Mouse (Mus musculus): Measurements from ENCODE around the gene Lrig1. TPM values are rescaled to one million over a fixed set of nuclear protein-coding genes. Genes with fewer than 3 reads are reported as not detected.

Lrig1 gene
- polyA plus RNA-seq, 1 experiment from 2014 or later, result 17.2 TPM

- Histone ChIP-seq H3K36me3 (replicated peaks; ENCODE audit: control insufficient read depth, insufficient read depth, low read depth, low read length) (no peaks in the 10 kb centered on the region), H3K9me3 (replicated peaks; ENCODE audit: control insufficient read depth, low read length) (no peaks in the 10 kb centered on the region), H3K4me2 (ENCODE audit: low read depth, low read length) (no peak overlapping the region), H3K4me3 (ENCODE audit: low read depth, low read length) (no peak overlapping the region), H3K27ac (replicated peaks; ENCODE audit: low read depth, low read length) (no peak overlapping the region), H3K27me3 (ENCODE audit: control insufficient read depth, insufficient read depth, low read length) (no peaks in the 10 kb centered on the region), H3K9ac (replicated peaks; ENCODE audit: low read length) (no peak overlapping the region), H3K4me1 (ENCODE audit: control insufficient read depth, insufficient read depth, low read length) (no peaks in the 10 kb centered on the region)
- no peak for ATAC-seq (replicated peaks; ENCODE audit: insufficient number of reproducible peaks, low FRiP score, low TSS enrichment, low read depth)
- DNase-seq (ENCODE audit: low spot score), result no peak
- 87% methylated on average over 4 of the region's 4 CpGs for WGBS
Measured at GRCm38 (mm10) chr6:94584976-94585375, 115.0 kb downstream of the Lrig1 start.

GRCm38 (mm10) chr6:94584147-94584695, 115.7 kb downstream of the Lrig1 start:
- no peak overlapping the region for H3K4me3 ChIP-seq (ENCODE audit: low read depth, low read length)
- 90% methylated on average over 9 of the region's 9 CpGs for whole genome bisulfite sequencing
- no peak for ATAC-seq (replicated peaks; ENCODE audit: insufficient number of reproducible peaks, low FRiP score, low TSS enrichment, low read depth)
- H3K9me3 ChIP-seq (replicated peaks; ENCODE audit: control insufficient read depth, low read length), result no peaks in the 10 kb centered on the region
- no peaks in the 10 kb centered on the region for H3K36me3 ChIP-seq (replicated peaks; ENCODE audit: control insufficient read depth, insufficient read depth, low read depth, low read length)
- no peaks in the 10 kb centered on the region for H3K27me3 ChIP-seq (ENCODE audit: control insufficient read depth, insufficient read depth, low read length)
- H3K4me2 ChIP-seq (ENCODE audit: low read depth, low read length), result no peak overlapping the region
- H3K4me1 ChIP-seq (ENCODE audit: control insufficient read depth, insufficient read depth, low read length), result no peaks in the 10 kb centered on the region
- no peak overlapping the region for H3K27ac ChIP-seq (replicated peaks; ENCODE audit: low read depth, low read length)
- no peak for DNase-seq (ENCODE audit: low spot score)
- no peak overlapping the region for H3K9ac ChIP-seq (replicated peaks; ENCODE audit: low read length)

- no peak overlapping the region for H3K4me2 ChIP-seq (ENCODE audit: low read depth, low read length)
- no peak overlapping the region for H3K27ac ChIP-seq (replicated peaks; ENCODE audit: low read depth, low read length)
- WGBS, result 86% methylated on average over 9 of the region's 9 CpGs
- no peaks in the 10 kb centered on the region for H3K4me1 ChIP-seq (ENCODE audit: control insufficient read depth, insufficient read depth, low read length)
- ATAC-seq (replicated peaks; ENCODE audit: insufficient number of reproducible peaks, low FRiP score, low TSS enrichment, low read depth) (no peak), DNase-seq (ENCODE audit: low spot score) (no peak)
- H3K4me3 ChIP-seq (ENCODE audit: low read depth, low read length), result no peak overlapping the region
- no peak overlapping the region for H3K9ac ChIP-seq (replicated peaks; ENCODE audit: low read length)
- H3K27me3 ChIP-seq (ENCODE audit: control insufficient read depth, insufficient read depth, low read length), result no peaks in the 10 kb centered on the region
- no peaks in the 10 kb centered on the region for H3K36me3 ChIP-seq (replicated peaks; ENCODE audit: control insufficient read depth, insufficient read depth, low read depth, low read length)
- H3K9me3 ChIP-seq (replicated peaks; ENCODE audit: control insufficient read depth, low read length), result no peaks in the 10 kb centered on the region
Measured at GRCm38 (mm10) chr6:94582055-94582454, 117.9 kb downstream of the Lrig1 start.

- no peaks in the 10 kb centered on the region for H3K4me1 ChIP-seq (ENCODE audit: control insufficient read depth, insufficient read depth, low read length)
- H3K9ac ChIP-seq (replicated peaks; ENCODE audit: low read length), result no peak overlapping the region
- H3K9me3 ChIP-seq (replicated peaks; ENCODE audit: control insufficient read depth, low read length), result no peaks in the 10 kb centered on the region
- H3K27me3 ChIP-seq (ENCODE audit: control insufficient read depth, insufficient read depth, low read length), result no peaks in the 10 kb centered on the region
- DNase-seq (ENCODE audit: low spot score) (peak; percentile 47), ATAC-seq (replicated peaks; ENCODE audit: insufficient number of reproducible peaks, low FRiP score, low TSS enrichment, low read depth) (peak; percentile 84)
- H3K36me3 ChIP-seq (replicated peaks; ENCODE audit: control insufficient read depth, insufficient read depth, low read depth, low read length), result no peaks in the 10 kb centered on the region
- 42% methylated on average over 8 of the region's 8 CpGs for WGBS
- H3K4me2 ChIP-seq (ENCODE audit: low read depth, low read length), result no peak overlapping the region
- no peak overlapping the region for H3K27ac ChIP-seq (replicated peaks; ENCODE audit: low read depth, low read length)
- no peak overlapping the region for H3K4me3 ChIP-seq (ENCODE audit: low read depth, low read length)
Measured at GRCm38 (mm10) chr6:94577991-94578390, 122.0 kb downstream of the Lrig1 start.

- Histone ChIP-seq H3K9me3 (replicated peaks; ENCODE audit: control insufficient read depth, low read length) (no peaks in the 10 kb centered on the region), H3K9ac (replicated peaks; ENCODE audit: low read length) (no peak overlapping the region), H3K4me2 (ENCODE audit: low read depth, low read length) (no peak overlapping the region), H3K27ac (replicated peaks; ENCODE audit: low read depth, low read length) (no peak overlapping the region), H3K36me3 (replicated peaks; ENCODE audit: control insufficient read depth, insufficient read depth, low read depth, low read length) (no peaks in the 10 kb centered on the region), H3K4me1 (ENCODE audit: control insufficient read depth, insufficient read depth, low read length) (no peaks in the 10 kb centered on the region), H3K4me3 (ENCODE audit: low read depth, low read length) (no peak overlapping the region), H3K27me3 (ENCODE audit: control insufficient read depth, insufficient read depth, low read length) (no peaks in the 10 kb centered on the region)
- 72% methylated on average over 9 of the region's 9 CpGs for WGBS
- ATAC-seq (replicated peaks; ENCODE audit: insufficient number of reproducible peaks, low FRiP score, low TSS enrichment, low read depth), result no peak
- DNase-seq (ENCODE audit: low spot score), result no peak
Measured at GRCm38 (mm10) chr6:94575526-94576166, 124.3 kb downstream of the Lrig1 start.

GRCm38 (mm10) chr6:94568040-94568439, 131.9 kb downstream of the Lrig1 start:
- H3K4me3 ChIP-seq (ENCODE audit: low read depth, low read length), result no peak overlapping the region
- H3K9ac ChIP-seq (replicated peaks; ENCODE audit: low read length), result no peak overlapping the region
- no peak overlapping the region for H3K4me2 ChIP-seq (ENCODE audit: low read depth, low read length)
- H3K27ac ChIP-seq (replicated peaks; ENCODE audit: low read depth, low read length), result no peak overlapping the region
- 78% methylated on average over 2 of the region's 2 CpGs for WGBS
- no peaks in the 10 kb centered on the region for H3K4me1 ChIP-seq (ENCODE audit: control insufficient read depth, insufficient read depth, low read length)
- no peaks in the 10 kb centered on the region for H3K27me3 ChIP-seq (ENCODE audit: control insufficient read depth, insufficient read depth, low read length)
- ATAC-seq (replicated peaks; ENCODE audit: insufficient number of reproducible peaks, low FRiP score, low TSS enrichment, low read depth) (no peak), DNase-seq (ENCODE audit: low spot score) (no peak)
- H3K36me3 ChIP-seq (replicated peaks; ENCODE audit: control insufficient read depth, insufficient read depth, low read depth, low read length), result no peaks in the 10 kb centered on the region
- H3K9me3 ChIP-seq (replicated peaks; ENCODE audit: control insufficient read depth, low read length), result no peaks in the 10 kb centered on the region

- ATAC-seq (replicated peaks; ENCODE audit: insufficient number of reproducible peaks, low FRiP score, low TSS enrichment, low read depth) (no peak), DNase-seq (ENCODE audit: low spot score) (no peak)
- Histone ChIP-seq H3K36me3 (replicated peaks; ENCODE audit: control insufficient read depth, insufficient read depth, low read depth, low read length) (no peaks in the 10 kb centered on the region), H3K9me3 (replicated peaks; ENCODE audit: control insufficient read depth, low read length) (no peaks in the 10 kb centered on the region), H3K4me3 (ENCODE audit: low read depth, low read length) (no peak overlapping the region), H3K4me2 (ENCODE audit: low read depth, low read length) (no peak overlapping the region), H3K4me1 (ENCODE audit: control insufficient read depth, insufficient read depth, low read length) (no peaks in the 10 kb centered on the region), H3K9ac (replicated peaks; ENCODE audit: low read length) (no peak overlapping the region), H3K27me3 (ENCODE audit: control insufficient read depth, insufficient read depth, low read length) (no peaks in the 10 kb centered on the region), H3K27ac (replicated peaks; ENCODE audit: low read depth, low read length) (no peak overlapping the region)
- WGBS, result 91% methylated on average over 2 of the region's 2 CpGs
Measured at GRCm38 (mm10) chr6:94565766-94566165, 134.2 kb downstream of the Lrig1 start.

- DNase-seq (ENCODE audit: low spot score) (no peak), ATAC-seq (replicated peaks; ENCODE audit: insufficient number of reproducible peaks, low FRiP score, low TSS enrichment, low read depth) (no peak)
- 60% methylated on average over 8 of the region's 8 CpGs for WGBS
- Histone ChIP-seq H3K27me3 (ENCODE audit: control insufficient read depth, insufficient read depth, low read length) (no peaks in the 10 kb centered on the region), H3K36me3 (replicated peaks; ENCODE audit: control insufficient read depth, insufficient read depth, low read depth, low read length) (no peaks in the 10 kb centered on the region), H3K4me1 (ENCODE audit: control insufficient read depth, insufficient read depth, low read length) (no peaks in the 10 kb centered on the region), H3K9ac (replicated peaks; ENCODE audit: low read length) (no peak overlapping the region), H3K4me3 (ENCODE audit: low read depth, low read length) (no peak overlapping the region), H3K27ac (replicated peaks; ENCODE audit: low read depth, low read length) (no peak overlapping the region), H3K4me2 (ENCODE audit: low read depth, low read length) (no peak overlapping the region), H3K9me3 (replicated peaks; ENCODE audit: control insufficient read depth, low read length) (no peaks in the 10 kb centered on the region)
Measured at GRCm38 (mm10) chr6:94563203-94563940, 136.6 kb downstream of the Lrig1 start.

All from embryonic facial prominence, embryonic 11.5 days (tissue).